Mouse (Mus musculus): Measurements from ENCODE around the gene Kcnma1.

DNA sequence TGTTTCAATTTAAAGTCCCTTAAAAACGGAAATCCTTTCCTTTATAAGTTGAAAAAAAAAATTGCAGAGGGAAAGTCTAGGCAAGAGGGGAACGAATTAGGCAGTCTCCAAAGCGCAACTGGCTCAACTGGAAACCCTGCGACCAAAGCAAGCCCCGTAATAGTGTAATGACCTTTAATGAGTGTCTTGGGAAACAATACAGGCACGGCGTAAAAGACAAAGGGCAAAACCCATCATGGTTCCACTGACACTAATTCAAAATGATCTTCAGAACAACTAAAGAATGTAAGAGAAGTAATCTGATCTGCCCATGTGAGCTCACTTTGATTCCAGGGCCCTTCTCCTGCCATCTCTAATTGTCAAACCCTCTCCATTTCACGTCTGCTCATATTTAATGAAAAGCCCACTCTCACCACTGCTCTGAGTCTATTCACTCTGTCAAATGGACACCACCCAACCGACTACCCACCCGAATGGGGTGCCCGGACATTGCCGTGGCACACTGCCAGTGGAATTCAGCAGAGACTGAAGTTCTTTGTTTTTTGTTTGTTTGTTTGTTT is 591.7 kb downstream of the Kcnma1 start:
- TF ChIP-seq POLR2A (IDR thresholded peaks at IDR 0.05; ENCODE audit: borderline replicate concordance, control insufficient read depth, low read depth, low read length) (no peak), CTCF (IDR thresholded peaks at IDR 0.05; ENCODE audit: control insufficient read depth, insufficient read depth, low read length) (no peak)
